Mouse (Mus musculus) G1E (cell line): ENCODE results near the gene Col11a2. TPM values are rescaled to one million over a fixed set of nuclear protein-coding genes. Genes with fewer than 3 reads are reported as not detected.

Experiments used
- ATAC-seq: 2 replicates; pipeline ENCODE4 v1.8.0; 2016; ENCODE audit warnings: mild to moderate bottlenecking; ENCODE audit not compliant: insufficient number of reproducible peaks, poor library complexity, low FRiP score, severe bottlenecking; ENCODE audit errors: extremely low read depth
- DNase-seq: peaks from one replicate; pipeline ENCODE4 v3.0.0; 2012; ENCODE audit warnings: low spot score
- H3K27me3 ChIP-seq: 2 replicates; pipeline ENCODE4 v1.6.1; 2012; ENCODE audit warnings: mild to moderate bottlenecking, low read length, inconsistent platforms; ENCODE audit not compliant: insufficient read depth
- H3K36me3 ChIP-seq: replicated peaks from 2 replicates; pipeline ENCODE3; 2012; ENCODE audit warnings: mild to moderate bottlenecking, inconsistent platforms
- H3K4me1 ChIP-seq: 2 replicates; pipeline ENCODE4 v1.6.1; 2012; ENCODE audit warnings: low read depth, low read length, inconsistent platforms, mixed read lengths; ENCODE audit not compliant: insufficient read depth
- H3K4me3 ChIP-seq: 2 replicates; pipeline ENCODE4 v1.5.1; 2012; ENCODE audit warnings: low read depth, mild to moderate bottlenecking, inconsistent platforms, low read length, moderate library complexity, mixed read lengths
- H3K9me3 ChIP-seq: replicated peaks from 2 replicates; pipeline ENCODE4 v1.6.1; 2012; ENCODE audit warnings: inconsistent platforms
- CTCF ChIP-seq: IDR thresholded peaks from 2 replicates; pipeline ENCODE4 v1.5.1; 2012; ENCODE audit warnings: low read depth, low read length, inconsistent platforms, mixed read lengths
- GATA1 ChIP-seq: IDR thresholded peaks from 2 replicates; pipeline ENCODE4 v1.6.1; 2012; ENCODE audit warnings: borderline replicate concordance, low read length, inconsistent platforms, mixed read lengths
- GATA2 ChIP-seq: IDR thresholded peaks from 2 replicates; pipeline ENCODE4 v1.6.1; 2012; ENCODE audit warnings: low read depth, low read length, inconsistent platforms, borderline replicate concordance
- POLR2AphosphoS5 ChIP-seq: IDR thresholded peaks from 2 replicates; pipeline ENCODE4 v1.6.1; 2012; ENCODE audit warnings: low read depth, low read length, inconsistent platforms; ENCODE audit not compliant: insufficient replicate concordance
- TAL1 ChIP-seq: conservative IDR thresholded peaks from 2 replicates; pipeline ENCODE4 v1.6.1; 2012; ENCODE audit warnings: low read depth, low read length, inconsistent platforms, mixed read lengths
- polyA plus RNA-seq: library from polyadenylated mRNA; stranded (reverse); fragments of >175 nt; gene quantifications from 2 replicates; pipeline ENCODE4 v1.2.3, GENCODE M21; 2012
- total RNA-seq, 2 experiments: library from RNA; stranded (forward) in 1 of 2; stranded (reverse) in 1 of 2; fragments of 200-1000 nt in 1 of 2; fragments of >200 nt in 1 of 2; fragmentation: Nextera tagmentation in 1 of 2; gene quantifications; 2 replicates each; pipeline ENCODE4 v1.2.3; 2014 to 2017

The Col11a2 gene
- total and polyA plus RNA-seq, 3 experiments, result 0.45 to 2.3 (median 1.6) TPM

GRCm38 (mm10) chr17:34022414-34022783 is 16.8 kb upstream of the Col11a2 start:
- Histone ChIP-seq H3K36me3 (peaks cover 53% of the 10 kb centered on the region), H3K4me3 (no peak overlapping the region; the same call in 1 of the 2 replicates), H3K27me3 (no peaks in the 10 kb centered on the region), H3K4me1 (peaks cover 39% of the 10 kb centered on the region), H3K9me3 (peaks cover 36% of the 10 kb centered on the region)
- TF ChIP-seq CTCF, result no peak
- DNase-seq (no peak), ATAC-seq (no peak)

DNA sequence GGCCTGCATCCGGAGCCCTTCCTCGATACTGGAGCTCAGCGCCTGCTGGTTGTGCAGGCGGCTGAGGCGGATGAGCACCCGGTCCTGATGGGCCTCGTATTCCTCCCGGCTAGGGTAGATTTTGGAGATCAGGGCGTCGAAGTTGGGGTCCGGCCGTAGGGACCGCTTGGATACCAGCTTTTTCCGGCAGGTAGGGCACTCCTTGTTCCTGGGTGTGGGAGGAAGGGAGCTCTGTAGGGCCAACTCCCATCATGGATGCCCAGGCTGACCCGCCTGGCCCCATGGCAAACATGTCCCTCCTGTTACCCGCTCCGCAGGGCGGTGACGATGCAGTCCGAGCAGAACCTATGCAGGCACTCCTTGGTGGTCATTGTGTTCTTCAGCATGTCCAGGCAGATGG is 16.2 kb upstream of the Col11a2 start:
- Histone ChIP-seq H3K4me3 (no peak overlapping the region; the same call in 1 of the 2 replicates), H3K4me1 (peaks cover 44% of the 10 kb centered on the region), H3K27me3 (no peaks in the 10 kb centered on the region), H3K36me3 (peaks cover 54% of the 10 kb centered on the region), H3K9me3 (peaks cover 36% of the 10 kb centered on the region)
- TF ChIP-seq GATA2 (no peak), GATA1 (no peak), POLR2AphosphoS5 (no peak), CTCF (no peak), TAL1 (no peak)
- DNase-seq (no peak), ATAC-seq (no peak)

DNA sequence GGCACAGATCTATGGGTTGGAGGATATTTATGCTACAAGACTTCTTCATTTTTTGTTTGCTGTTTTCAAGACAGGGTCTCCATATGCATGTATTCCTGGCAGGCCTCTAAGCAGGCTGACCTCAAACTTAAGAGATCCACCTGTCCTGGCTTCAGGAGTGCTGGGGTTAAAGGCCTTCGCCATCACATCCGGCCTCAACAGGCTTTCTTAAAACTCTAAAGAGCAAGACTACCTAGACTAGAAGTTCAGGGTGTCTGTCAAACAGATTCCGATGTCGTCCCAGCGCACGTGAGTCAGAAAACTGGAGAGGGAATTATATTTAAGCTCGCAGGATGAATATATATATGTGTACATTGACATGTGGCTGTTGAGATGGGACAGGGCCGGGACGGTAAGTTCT is 15.6 kb upstream of the Col11a2 start:
- Histone ChIP-seq H3K4me1 (peaks cover 51% of the 10 kb centered on the region), H3K9me3 (peaks cover 36% of the 10 kb centered on the region), H3K27me3 (no peaks in the 10 kb centered on the region), H3K4me3 (peak overlapping the region; percentile 83), H3K36me3 (peaks cover 61% of the 10 kb centered on the region)
- no peak for TF ChIP-seq GATA2
- no peak for TF ChIP-seq CTCF
- TF ChIP-seq POLR2AphosphoS5, result no peak
- TF ChIP-seq GATA1, result no peak
- TF ChIP-seq TAL1, result no peak
- DNase-seq, result no peak
- ATAC-seq, result no peak

DNA sequence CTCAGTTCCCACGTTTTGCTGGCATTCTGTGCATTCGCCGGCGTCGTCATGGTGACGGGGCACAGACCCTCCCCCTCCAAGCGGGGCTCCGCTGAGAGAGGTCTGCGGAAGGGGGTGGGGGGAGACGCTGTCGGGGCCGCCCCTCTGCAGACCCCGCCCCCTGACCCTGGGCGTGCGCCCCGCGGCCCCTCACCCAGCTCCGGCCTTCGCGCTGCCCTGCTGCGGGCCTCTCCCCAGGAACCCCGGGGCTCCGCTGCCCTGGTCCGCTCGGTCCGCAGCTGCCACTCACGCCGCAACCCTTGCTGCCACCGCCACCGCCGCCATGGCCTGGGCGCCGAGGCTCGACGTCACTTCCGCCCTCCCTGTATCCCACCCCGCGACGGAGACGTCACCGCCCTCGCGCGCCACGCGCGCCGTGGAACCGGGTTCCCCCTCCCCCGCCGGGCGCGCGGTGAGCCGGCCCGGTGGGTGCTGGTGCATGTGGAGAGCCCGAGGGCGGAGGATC is 14.9 kb upstream of the Col11a2 start, which contains the start of gene Ring1:
TSS of gene Ring1 (minus strand) at position 364 of the 505 bp plus-strand sequence.
- Histone ChIP-seq H3K9me3 (peaks cover 32% of the 10 kb centered on the region), H3K27me3 (no peaks in the 10 kb centered on the region), H3K36me3 (peaks cover 67% of the 10 kb centered on the region), H3K4me3 (peak within 1 kb of the TSS; percentile 83), H3K4me1 (peaks cover 58% of the 10 kb centered on the region)
- DNase-seq (peak; percentile 95), ATAC-seq (no peak)
- TF ChIP-seq CTCF (no peak), GATA2 (no peak), GATA1 (no peak), POLR2AphosphoS5 (no peak), TAL1 (no peak)

DNA sequence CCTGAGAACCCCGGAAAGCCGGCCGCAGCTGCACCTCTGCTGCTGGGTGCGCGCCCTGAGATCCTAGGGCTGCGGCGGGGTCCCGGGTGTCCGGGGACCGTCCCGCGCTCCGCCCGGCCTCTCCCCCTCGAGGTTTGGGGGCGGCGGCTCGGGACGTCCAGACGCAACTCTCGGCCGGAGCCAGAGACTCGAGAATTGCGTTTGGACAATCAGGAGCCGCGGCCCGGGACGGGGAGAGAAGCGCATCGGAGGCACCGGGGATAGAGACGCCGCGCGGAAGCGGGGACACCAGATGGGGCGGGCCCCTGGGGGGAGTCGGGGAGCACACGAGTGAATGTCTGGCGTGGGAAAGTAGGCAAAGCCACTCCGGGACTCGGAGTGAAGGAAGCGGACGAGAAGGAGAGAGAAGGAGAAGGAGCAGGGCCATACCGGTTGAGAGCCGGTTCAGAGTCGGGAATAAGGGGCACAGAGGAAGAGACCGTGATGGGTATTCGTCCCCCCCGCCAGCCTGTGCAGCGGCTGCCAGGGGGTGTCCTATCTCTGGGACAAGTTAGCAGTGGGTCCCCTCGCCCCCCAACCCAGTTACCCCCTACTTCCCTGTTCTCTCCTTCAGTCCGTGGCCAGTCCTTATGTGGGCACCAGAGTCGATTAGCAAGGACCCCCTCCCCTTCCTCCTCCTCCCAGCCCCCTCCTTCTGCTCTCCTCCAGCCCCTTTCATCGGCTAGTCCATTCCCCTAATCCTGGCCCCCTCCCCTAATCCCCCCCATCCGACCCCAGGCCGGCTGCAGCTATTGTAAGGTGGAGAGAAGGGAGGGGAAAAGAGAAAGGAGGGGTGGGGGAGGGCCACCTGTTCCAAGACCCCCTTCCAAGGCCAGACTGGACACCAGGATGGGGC is 14.1 kb upstream of the Col11a2 start:
- peaks cover 25% of the 10 kb centered on the region for H3K9me3 ChIP-seq
- H3K27me3 ChIP-seq, result no peaks in the 10 kb centered on the region
- peak; percentile 70 for DNase-seq
- peak overlapping the region; percentile 83 for H3K4me3 ChIP-seq
- ATAC-seq, result no peak
- H3K4me1 ChIP-seq, result peaks cover 66% of the 10 kb centered on the region
- TF ChIP-seq POLR2AphosphoS5 (no peak), GATA2 (no peak), TAL1 (no peak), GATA1 (no peak), CTCF (no peak)
- H3K36me3 ChIP-seq, result peaks cover 73% of the 10 kb centered on the region

DNA sequence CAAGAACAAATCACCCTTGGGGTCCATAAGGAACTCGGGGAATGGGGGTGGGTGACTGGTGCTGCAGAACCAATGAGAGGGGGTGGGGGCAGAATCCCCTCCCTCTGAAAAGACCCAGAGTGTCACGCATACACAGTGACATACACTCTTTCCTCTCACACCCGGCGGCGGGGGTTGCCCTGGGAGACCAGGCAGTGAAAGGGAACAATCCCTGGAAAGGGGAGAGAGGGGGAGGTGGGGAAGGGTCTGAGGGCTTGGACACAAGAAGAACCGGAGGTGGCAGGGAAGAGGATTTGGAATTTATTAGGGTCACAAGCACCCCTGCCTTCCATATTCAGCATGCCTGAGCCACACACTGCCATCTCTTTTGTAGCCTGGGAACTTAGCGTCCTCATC is 13.5 kb upstream of the Col11a2 start:
- peaks cover 21% of the 10 kb centered on the region for H3K9me3 ChIP-seq
- DNase-seq, result peak; percentile 1
- no peaks in the 10 kb centered on the region for H3K27me3 ChIP-seq
- peaks cover 72% of the 10 kb centered on the region for H3K4me1 ChIP-seq
- no peak for ATAC-seq
- H3K36me3 ChIP-seq, result peaks cover 75% of the 10 kb centered on the region
- TF ChIP-seq GATA1 (no peak), POLR2AphosphoS5 (no peak), CTCF (no peak), GATA2 (no peak), TAL1 (no peak)
- H3K4me3 ChIP-seq, result peak overlapping the region; percentile 83; the same call in 1 of the 2 replicates

- peaks cover 72% of the 10 kb centered on the region for H3K36me3 ChIP-seq
- no peak for TF ChIP-seq POLR2AphosphoS5
- TF ChIP-seq GATA1, result no peak
- no peak for TF ChIP-seq GATA2
- TF ChIP-seq CTCF, result no peak
- TF ChIP-seq TAL1, result no peak
- no peak for ATAC-seq
- peak; percentile 15 for DNase-seq
- peak overlapping the region; percentile 83; the same call in 1 of the 2 replicates for H3K4me3 ChIP-seq
- peaks cover 16% of the 10 kb centered on the region for H3K9me3 ChIP-seq
- H3K4me1 ChIP-seq, result peaks cover 75% of the 10 kb centered on the region
- H3K27me3 ChIP-seq, result no peaks in the 10 kb centered on the region
Observed at GRCm38 (mm10) chr17:34026221-34026620, 13.0 kb upstream of the Col11a2 start.
